8 mouse cellular contexts compared by ENCODE assay signal in genomic region chr1:138962266-138963101, GRCm38 (mm10). TPM values are rescaled to one million over a fixed set of nuclear protein-coding genes. Genes with fewer than 3 reads are reported as not detected.
DNase-seq lines count a peak whose midpoint lies in the region; ATAC-seq and TF ChIP-seq lines count a peak whose summit lies in the region.

No protein-coding gene starts in this region.

- peak overlapping the region; percentile 51 for H3K4me2 ChIP-seq in forebrain, postnatal 0 days (ENCODE audit: low read depth)
- H3K4me2 ChIP-seq in liver, embryonic 16.5 days (ENCODE audit: low read depth, low read length): peak overlapping the region; percentile 52

- 42% methylated on average over 9 of the region's 9 CpGs for WGBS in forebrain, postnatal 0 days
- 41% methylated on average over 9 of the region's 9 CpGs for WGBS in liver, embryonic 16.5 days (ENCODE audit: insufficient replicate concordance)

- peak overlapping the region; percentile 88; the same call in 1 of the 2 replicates for H3K9ac ChIP-seq in forebrain, postnatal 0 days
- H3K9ac ChIP-seq in liver, embryonic 16.5 days (ENCODE audit: low read depth, low read length): no peak overlapping the region; the same call in 1 of the 2 replicates

- no peaks in the 10 kb centered on the region for H3K4me1 ChIP-seq in forebrain, postnatal 0 days (ENCODE audit: insufficient read depth)
- H3K4me1 ChIP-seq in liver, embryonic 16.5 days (ENCODE audit: control insufficient read depth, low read depth, low read length): peaks cover 14% of the 10 kb centered on the region

- no peak for DNase-seq in left cerebral cortex, adult 2 months (ENCODE audit: extremely low spot score in 1 of 2, low spot score in 2 of 2)
- no peak for DNase-seq in left cerebral cortex, adult 9 months (ENCODE audit: low spot score in 2 of 2)
- DNase-seq in adrenal gland, postnatal 10 days: peak; percentile 20
- peak; percentile 36 for DNase-seq in forebrain, postnatal 0 days
- DNase-seq in Muller cell, postnatal 12 days (ENCODE audit: inconsistent ontology term): no peak
- no peak for DNase-seq in urinary bladder, postnatal 25 days (ENCODE audit: low spot score)
- no peak for DNase-seq in right cerebral cortex, adult 18-20 months

- H3K27me3 ChIP-seq in forebrain, postnatal 0 days (ENCODE audit: insufficient read depth, low read length): no peaks in the 10 kb centered on the region
- no peaks in the 10 kb centered on the region for H3K27me3 ChIP-seq in liver, embryonic 16.5 days (ENCODE audit: control insufficient read depth, insufficient read depth, low read depth, low read length)

- TF ChIP-seq CTCF in left cerebral cortex, adult 2 months (IDR thresholded peaks at IDR 0.05): no peak
- TF ChIP-seq CTCF in forebrain, postnatal 0 days (IDR thresholded peaks at IDR 0.05; ENCODE audit: low read depth): no peak

- no peaks in the 10 kb centered on the region; the same call in 1 of the 2 replicates for H3K36me3 ChIP-seq in forebrain, postnatal 0 days (ENCODE audit: insufficient read depth)
- H3K36me3 ChIP-seq in liver, embryonic 16.5 days (ENCODE audit: control insufficient read depth, insufficient read depth): no peaks in the 10 kb centered on the region

- H3K9me3 ChIP-seq in forebrain, postnatal 0 days (ENCODE audit: low read length): no peaks in the 10 kb centered on the region
- H3K9me3 ChIP-seq in liver, embryonic 16.5 days (replicated peaks; ENCODE audit: control insufficient read depth, low read length): no peaks in the 10 kb centered on the region

- ATAC-seq in forebrain, postnatal 0 days: no peak
- ATAC-seq in liver, embryonic 16.5 days (ENCODE audit: low read depth): no peak

- intact Hi-C loops in left cerebral cortex, adult 2 months (cut with DNase I): loop anchor here (2.0 to 10.0 kb wide), 4 partner anchors 40 to 818 kb away; partner anchors contain the start of gene 2310009B15Rik

- H3K27ac ChIP-seq in left cerebral cortex, adult 2 months: peak overlapping the region; percentile 91
- H3K27ac ChIP-seq in forebrain, postnatal 0 days (ENCODE audit: low read depth, low read length): 0 out of 2 replicates have a peak overlapping the region, but pooled peaks have one; percentile 87
- no peak overlapping the region for H3K27ac ChIP-seq in liver, embryonic 16.5 days (ENCODE audit: low read length)

- peak overlapping the region; percentile 78 for H3K4me3 ChIP-seq in left cerebral cortex, adult 2 months
- H3K4me3 ChIP-seq in forebrain, postnatal 0 days (ENCODE audit: low read depth, low read length): peak overlapping the region; percentile 92
- peak overlapping the region; percentile 78 for H3K4me3 ChIP-seq in liver, embryonic 16.5 days (ENCODE audit: low read depth, low read length)

RNA-seq across cellular contexts. Expression of gene Dennd1b, which starts 0.8 kb away (rescaled TPM):
- total RNA-seq in left cerebral cortex, adult 2 months (2021): 10 to 100 TPM; 44.6 to 48.9 TPM
- 10 to 100 TPM; 13.7 to 21.9 TPM for total RNA-seq in adrenal gland, postnatal 10 days (2021)
- total RNA-seq in forebrain, postnatal 0 days (2014; rRNA removed): 10.5 and 12.0 TPM in 2 replicates
- polyA plus RNA-seq in forebrain, postnatal 0 days (2015; fragmentation: Nextera tagmentation; extraction: Ambion mirVana): 4.1 and 5.6 TPM in 2 replicates
- 1.8 and 3.1 TPM in 2 replicates for polyA plus RNA-seq in liver, embryonic 16.5 days (2015; fragmentation: Nextera tagmentation; extraction: Ambion mirVana)

Comparison
In these comparisons a context has a peak if more than half of its experiments do, and no peak if none do; other contexts are left out.
1. DNase-seq: peak in adrenal gland, postnatal 10 days (single experiment) and forebrain, postnatal 0 days (single experiment); none in left cerebral cortex, adult 2 months (0 of 2), left cerebral cortex, adult 9 months (0 of 2), Muller cell, postnatal 12 days (single experiment), urinary bladder, postnatal 25 days (single experiment) and right cerebral cortex, adult 18-20 months (single experiment).
2. Peak in every context shown above with its lines, with median percentiles within 50 percentile points of each other: H3K4me3 ChIP-seq.